Mouse (Mus musculus): Measurements from ENCODE around the gene Ldlrad2. TPM values are rescaled to one million over a fixed set of nuclear protein-coding genes. Genes with fewer than 3 reads are reported as not detected.
A peak's percentile ranks its signal among the peaks of the same experiment; 100 is the strongest.

Ldlrad2 gene
- total RNA-seq (2021): not detected
- long read RNA-seq, experiment 1: 0 reads
- long read RNA-seq, experiment 2: 0 reads

GRCm38 (mm10) chr4:137574469-137574868 is at the start of gene Ldlrad2:
Ldlrad2 (minus strand) TSS chr4:137574569.
- no peak for TF ChIP-seq CTCF (IDR thresholded peaks at IDR 0.05)
- DNase-seq: no peak
- H3K27ac ChIP-seq: no peak within 1 kb of the TSS
- no peak within 1 kb of the TSS for H3K4me3 ChIP-seq
- intact Hi-C loops (cut with DNase I): no loop called here

DNA sequence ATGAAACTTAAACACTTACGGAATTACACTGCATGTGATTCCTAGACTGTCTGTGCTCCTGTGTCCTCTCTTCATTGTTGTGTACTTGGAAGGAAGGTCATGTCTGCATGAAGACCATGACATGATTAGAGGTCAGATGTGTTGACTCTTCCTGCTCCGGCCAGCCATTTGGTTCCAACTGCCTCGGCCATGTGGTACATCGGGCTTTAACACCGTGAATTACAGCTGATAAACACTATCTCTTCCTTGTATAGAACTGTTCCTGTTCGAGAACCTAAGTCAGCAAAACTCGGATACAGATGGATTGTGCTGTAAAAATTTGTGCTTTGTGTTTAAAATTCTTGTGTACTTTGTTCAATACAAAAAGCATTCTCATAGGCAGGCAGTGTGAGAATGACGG is 48.5 kb upstream of the Ldlrad2 start:
- no peak overlapping the region for H3K27ac ChIP-seq
- no peak overlapping the region for H3K4me3 ChIP-seq
- intact Hi-C loops (cut with DNase I): no loop called here
- TF ChIP-seq CTCF (IDR thresholded peaks at IDR 0.05): no peak
- no peak for DNase-seq

GRCm38 (mm10) chr4:137610256-137610655 is 35.9 kb upstream of the Ldlrad2 start:
- DNase-seq: no peak
- intact Hi-C loops (cut with DNase I): no loop called here
- TF ChIP-seq CTCF (IDR thresholded peaks at IDR 0.05): no peak

GRCm38 (mm10) chr4:137609702-137610101 is 35.3 kb upstream of the Ldlrad2 start:
- intact Hi-C loops (cut with DNase I): loop anchor here (5.0 kb wide), 1 partner anchor 43 kb away; no protein-coding TSS in a partner anchor
- DNase-seq: peak; percentile 24
- Histone ChIP-seq H3K4me3 (no peak overlapping the region), H3K27ac (no peak overlapping the region)
- no peak for TF ChIP-seq CTCF (IDR thresholded peaks at IDR 0.05)

More at GRCm38 (mm10) chr4:137610256-137610655, 35.9 kb upstream of the Ldlrad2 start:
- Histone ChIP-seq H3K27ac (no peak overlapping the region), H3K4me3 (no peak overlapping the region)

DNA sequence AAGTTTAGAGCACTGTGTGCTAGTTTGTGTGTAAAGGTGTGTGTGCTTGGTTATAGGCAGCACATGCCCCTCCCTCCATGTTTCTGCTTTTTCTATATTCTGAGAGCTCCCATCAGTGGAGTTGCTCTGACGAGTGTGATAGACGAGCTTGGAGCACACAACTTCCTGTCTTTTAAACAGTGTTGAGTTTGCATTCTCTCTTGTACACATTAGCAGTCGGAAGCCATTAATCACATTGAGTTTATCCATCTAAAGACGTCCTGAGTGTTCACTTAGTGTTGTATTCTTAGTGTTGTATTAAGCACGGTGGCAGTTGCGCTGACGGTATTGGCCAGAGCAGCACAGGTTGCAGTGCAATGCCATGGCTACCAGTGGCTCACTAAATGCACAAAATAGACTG is 34.9 kb upstream of the Ldlrad2 start:
- TF ChIP-seq CTCF (IDR thresholded peaks at IDR 0.05): no peak
- H3K27ac ChIP-seq: no peak overlapping the region
- intact Hi-C loops (cut with DNase I): loop anchor here (5.0 kb wide), 1 partner anchor 43 kb away; no protein-coding TSS in a partner anchor
- no peak for DNase-seq
- H3K4me3 ChIP-seq: no peak overlapping the region

DNA sequence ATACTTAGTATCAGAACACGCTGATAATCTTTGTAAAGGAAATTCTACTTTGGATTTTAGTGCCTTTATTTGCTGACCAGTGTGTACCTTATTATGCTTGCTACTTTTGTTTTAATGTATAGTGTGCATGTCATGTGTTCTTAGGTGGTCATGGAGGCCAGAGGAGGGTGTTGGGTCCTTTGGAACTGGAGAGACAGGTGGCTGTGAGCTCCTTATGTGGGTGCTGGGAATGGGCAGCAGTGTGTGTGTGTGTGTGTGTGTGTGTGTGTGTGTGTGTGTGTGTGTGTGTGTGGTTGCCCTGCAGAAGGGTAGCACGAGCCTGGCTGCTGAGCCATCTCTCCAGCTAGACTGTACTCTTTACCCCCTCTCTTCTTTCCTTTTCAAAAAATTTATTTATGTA is 32.7 kb upstream of the Ldlrad2 start:
- intact Hi-C loops (cut with DNase I): loop anchor here (5.0 kb wide), 1 partner anchor 45 kb away; no protein-coding TSS in a partner anchor
- Histone ChIP-seq H3K27ac (no peak overlapping the region), H3K4me3 (no peak overlapping the region)
- TF ChIP-seq CTCF (IDR thresholded peaks at IDR 0.05): no peak
- DNase-seq: no peak

GRCm38 (mm10) chr4:137603449-137604171 is 29.2 kb upstream of the Ldlrad2 start:
- intact Hi-C loops (cut with DNase I): no loop called here
- DNase-seq: no peak
- no peak for TF ChIP-seq CTCF (IDR thresholded peaks at IDR 0.05)
- H3K27ac ChIP-seq: no peak overlapping the region
- H3K4me3 ChIP-seq: no peak overlapping the region

DNA sequence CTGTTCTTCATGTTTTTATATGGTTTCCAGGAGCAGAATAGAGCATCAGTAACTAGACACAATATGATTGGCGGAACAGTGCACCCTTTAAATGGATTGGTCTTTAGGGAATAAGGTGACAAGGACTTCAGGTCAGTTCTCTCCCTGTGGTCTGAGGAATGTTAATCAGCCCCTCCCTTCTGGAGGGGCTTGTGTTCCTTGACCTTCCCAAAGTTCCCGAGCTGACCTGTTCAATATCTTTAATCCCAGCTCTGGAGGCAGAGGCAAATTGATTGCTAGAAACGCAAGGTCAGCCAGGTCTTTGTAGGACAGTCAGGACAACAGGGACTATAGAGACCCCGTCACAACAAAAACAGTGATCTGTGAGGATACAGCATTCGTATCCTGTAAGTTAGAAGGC is 24.2 kb upstream of the Ldlrad2 start:
- H3K27ac ChIP-seq: no peak overlapping the region
- no peak for DNase-seq
- no peak overlapping the region for H3K4me3 ChIP-seq
- intact Hi-C loops (cut with DNase I): no loop called here
- TF ChIP-seq CTCF (IDR thresholded peaks at IDR 0.05): no peak

DNA sequence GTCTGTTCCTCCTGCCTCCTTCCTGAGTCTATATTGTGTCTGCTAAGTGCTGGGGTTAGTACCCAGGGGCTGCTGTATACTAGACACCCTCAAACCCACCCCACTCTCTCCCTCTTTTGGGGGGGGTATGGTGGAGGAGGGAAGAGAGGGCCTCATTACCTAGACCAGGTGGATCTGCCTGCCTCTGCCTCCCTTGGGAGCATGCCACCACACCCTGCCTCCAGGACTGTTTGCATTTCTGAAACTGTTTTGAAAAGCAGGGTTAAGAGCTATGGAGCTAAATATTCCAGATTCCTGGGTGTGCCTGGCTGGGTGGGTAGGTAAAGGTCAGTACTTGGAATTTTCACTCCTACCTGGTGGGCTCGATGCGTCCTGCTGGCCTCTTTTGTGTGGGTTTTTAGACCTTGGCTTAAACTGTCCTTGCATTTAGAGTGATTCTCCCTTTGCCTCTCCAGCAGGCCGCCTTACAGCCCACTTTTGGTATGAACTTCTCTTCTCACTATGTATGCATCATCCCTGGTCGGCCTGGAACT is 22.8 kb upstream of the Ldlrad2 start:
- H3K4me3 ChIP-seq: no peak overlapping the region
- H3K27ac ChIP-seq: no peak overlapping the region
- DNase-seq: no peak
- intact Hi-C loops (cut with DNase I): no loop called here
- no peak for TF ChIP-seq CTCF (IDR thresholded peaks at IDR 0.05)

- TF ChIP-seq CTCF (IDR thresholded peaks at IDR 0.05): no peak
- no peak for DNase-seq
- peak overlapping the region; percentile 100 for H3K27ac ChIP-seq
- H3K4me3 ChIP-seq: peak overlapping the region; percentile 77
- intact Hi-C loops (cut with DNase I): no loop called here
These were observed 20.3 kb upstream of the Ldlrad2 start for GRCm38 (mm10) chr4:137594496-137595270.

DNA sequence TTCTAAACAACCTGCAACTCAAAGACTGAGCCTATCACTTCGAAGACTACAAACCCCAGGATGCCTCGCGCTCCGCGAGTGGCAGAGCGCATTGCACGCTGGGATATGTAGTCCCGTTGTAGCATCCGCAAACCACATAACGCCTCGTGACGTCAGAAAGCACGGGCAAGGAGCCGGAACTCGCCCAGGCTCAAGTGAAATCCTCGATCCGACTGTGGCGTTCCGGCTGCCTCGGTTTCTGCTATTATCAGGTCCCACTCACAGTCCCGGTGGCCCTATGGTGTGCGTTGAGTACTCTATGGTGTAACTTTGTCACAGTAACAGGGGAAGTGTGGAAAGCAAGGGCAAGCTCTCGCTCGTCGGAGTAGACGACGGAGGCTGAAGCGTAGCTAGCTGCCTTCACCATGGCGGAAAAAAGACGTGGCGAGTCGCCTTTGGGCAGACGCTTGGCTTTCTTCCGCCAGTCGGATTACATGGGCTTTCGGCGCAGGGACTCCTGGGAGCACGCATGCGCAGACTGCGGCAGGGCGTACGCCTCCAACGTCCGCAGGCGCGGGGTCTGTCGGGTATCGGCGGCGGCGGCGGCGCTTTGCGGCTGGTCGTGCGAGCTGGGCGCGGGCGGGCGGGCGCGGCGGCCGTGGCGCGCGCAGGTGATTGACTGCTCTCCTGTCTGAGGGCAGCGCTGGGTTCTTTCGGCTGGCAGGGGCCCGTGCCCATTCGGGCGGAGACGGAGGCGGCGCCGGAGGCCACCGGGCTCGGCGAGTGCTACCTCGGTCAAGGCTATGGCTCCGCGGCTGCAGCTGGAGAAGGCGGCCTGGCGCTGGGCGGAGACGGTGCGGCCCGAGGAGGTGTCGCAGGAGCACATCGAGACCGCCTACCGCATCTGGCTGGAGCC is 19.5 kb upstream of the Ldlrad2 start, which contains the start of gene Usp48:
Gene Usp48, plus strand, starts transcription at position 155 of the 895 bp plus-strand sequence.
- TF ChIP-seq CTCF (IDR thresholded peaks at IDR 0.05): no peak
- intact Hi-C loops (cut with DNase I): no loop called here
- Histone ChIP-seq H3K27ac (peak within 1 kb of the TSS; percentile 100), H3K4me3 (peak within 1 kb of the TSS; percentile 77)
- DNase-seq: peak; percentile 100

- TF ChIP-seq CTCF (IDR thresholded peaks at IDR 0.05): no peak
- peak overlapping the region; percentile 62; the same call in 1 of the 2 replicates for H3K27ac ChIP-seq
- no peak overlapping the region for H3K4me3 ChIP-seq
- intact Hi-C loops (cut with DNase I): no loop called here
- peak; percentile 83 for DNase-seq
These were observed 16.6 kb upstream of the Ldlrad2 start for GRCm38 (mm10) chr4:137590961-137591360.

All from gastrocnemius, adult 2 months (tissue).